Mouse (Mus musculus) kidney, embryonic 14.5 days (tissue): Measurements from ENCODE around the gene Tlnrd1. TPM values are rescaled to one million over a fixed set of nuclear protein-coding genes. Genes with fewer than 3 reads are reported as not detected.

Experiments used
- ATAC-seq: fragments of 200-750 bp; cut with Nextera tagmentation; 2 replicates; pipeline ENCODE4 v1.8.0; 2017; ENCODE audit warnings: moderate number of reproducible peaks, mild to moderate bottlenecking, moderate TSS enrichment, moderate library complexity; ENCODE audit not compliant: low FRiP score, low TSS enrichment
- H3K27ac ChIP-seq: fragments of 300-500 bp; sonication (generic); 2 replicates; pipeline ENCODE4 v1.5.1; 2014; ENCODE audit warnings: low read depth, mild to moderate bottlenecking, low read length, moderate library complexity, mixed read lengths
- H3K27me3 ChIP-seq: fragments of 300-500 bp; sonication (generic); 2 replicates; pipeline ENCODE4 v1.6.1; 2014; ENCODE audit warnings: mild to moderate bottlenecking, low read length; ENCODE audit not compliant: control insufficient read depth, insufficient read depth
- H3K36me3 ChIP-seq: fragments of 300-500 bp; sonication (generic); 2 replicates; pipeline ENCODE4 v1.6.1; 2014; ENCODE audit warnings: low read length, mixed read lengths; ENCODE audit not compliant: control insufficient read depth, insufficient read depth
- H3K4me1 ChIP-seq: fragments of 300-500 bp; sonication (generic); 2 replicates; pipeline ENCODE4 v1.6.1; 2014; ENCODE audit warnings: low read length, mixed read lengths; ENCODE audit not compliant: control insufficient read depth, insufficient read depth
- H3K4me2 ChIP-seq: fragments of 300-500 bp; sonication (generic); replicated peaks from 2 replicates; pipeline ENCODE4 v1.6.1; 2014; ENCODE audit warnings: low read depth, mild to moderate bottlenecking, low read length
- H3K4me3 ChIP-seq: fragments of 300-500 bp; sonication (generic); 2 replicates; pipeline ENCODE4 v1.5.1; 2014; ENCODE audit warnings: mild to moderate bottlenecking, low read length
- H3K9ac ChIP-seq: fragments of 300-500 bp; sonication (generic); 2 replicates; pipeline ENCODE4 v1.6.1; 2014; ENCODE audit warnings: low read depth, mild to moderate bottlenecking, low read length, moderate library complexity
- H3K9me3 ChIP-seq: fragments of 300-500 bp; sonication (generic); 2 replicates; pipeline ENCODE4 v1.6.1; 2016; ENCODE audit warnings: low read length; ENCODE audit not compliant: control insufficient read depth
- WGBS: fragments of 180-500 bp; shearing (Covaris S2); extraction: QIAGEN DNeasy Blood & Tissue Kit; methylation state at CpG from one replicate; pipeline ENCODE4 v1.1.7; 2014; 5-methylcytosine and 5-hydroxymethylcytosine counted together
- polyA plus RNA-seq: library from polyadenylated mRNA; unstranded; fragments of >200 nt; fragmentation: Nextera tagmentation; extraction: Ambion mirVana; gene quantifications from 2 replicates; pipeline ENCODE4 v1.2.1, GENCODE M21; 2014

The Tlnrd1 gene
- polyA plus RNA-seq, 1 experiment from 2014 or later, result 16.2 TPM

DNA sequence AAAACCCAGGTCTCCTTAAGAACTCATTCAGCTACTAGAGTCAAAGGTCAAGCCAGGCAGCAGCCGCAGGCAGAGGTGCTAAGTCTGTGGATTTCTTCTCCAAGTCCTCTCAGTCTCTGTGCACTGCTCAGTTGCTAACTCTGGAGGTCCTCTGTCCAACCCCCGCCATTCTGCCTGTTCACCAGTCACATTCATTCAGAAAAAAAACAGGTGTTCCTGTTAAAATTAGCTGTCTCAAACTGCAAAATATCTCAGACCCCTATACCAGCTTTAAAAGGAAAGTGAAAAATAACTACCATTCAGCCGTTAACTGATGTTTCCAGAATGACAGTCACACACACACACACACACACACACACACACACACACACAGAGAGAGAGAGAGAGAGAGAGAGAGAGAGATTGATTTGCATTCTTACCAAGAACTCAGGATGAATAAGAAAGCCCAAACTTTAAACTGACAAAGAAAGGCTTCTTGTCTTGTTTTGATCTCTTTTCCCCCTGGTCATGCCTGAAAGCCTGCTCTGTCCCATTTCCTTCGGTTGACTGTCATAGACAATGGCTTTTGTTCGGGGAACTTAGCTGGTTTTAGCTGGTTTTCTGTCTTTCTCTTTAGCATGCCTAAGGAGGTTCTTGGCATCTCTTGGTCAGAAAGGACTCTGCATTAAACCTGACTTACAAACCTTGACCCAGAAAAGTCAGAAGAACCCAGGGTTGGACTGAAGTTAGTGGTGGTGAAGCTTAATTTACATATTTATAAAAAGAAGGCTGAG, 5.2 kb downstream of the Tlnrd1 start:
- Histone ChIP-seq H3K4me1 (peaks cover 23% of the 10 kb centered on the region), H3K9ac (0 out of 2 replicates have a peak overlapping the region, but pooled peaks have one; percentile 12), H3K27me3 (no peaks in the 10 kb centered on the region), H3K9me3 (no peaks in the 10 kb centered on the region; the same call in 1 of the 2 replicates), H3K36me3 (peaks cover 13% of the 10 kb centered on the region), H3K4me3 (no peak overlapping the region), H3K27ac (no peak overlapping the region), H3K4me2 (no peak overlapping the region)
- 28% methylated on average over 5 of the region's 5 CpGs for WGBS
- no peak for ATAC-seq

GRCm38 (mm10) chr7:83877088-83877487, 7.0 kb downstream of the Tlnrd1 start:
- Histone ChIP-seq H3K36me3 (peaks cover 10% of the 10 kb centered on the region), H3K9me3 (no peaks in the 10 kb centered on the region), H3K27me3 (no peaks in the 10 kb centered on the region), H3K4me2 (no peak overlapping the region), H3K4me1 (peaks cover 15% of the 10 kb centered on the region), H3K27ac (no peak overlapping the region), H3K9ac (no peak overlapping the region), H3K4me3 (no peak overlapping the region)
- WGBS, result 81% methylated on average over 3 of the region's 3 CpGs
- no peak for ATAC-seq

- Histone ChIP-seq H3K27ac (no peak overlapping the region), H3K9ac (no peak overlapping the region), H3K4me2 (no peak overlapping the region), H3K4me1 (no peaks in the 10 kb centered on the region), H3K9me3 (no peaks in the 10 kb centered on the region), H3K27me3 (no peaks in the 10 kb centered on the region), H3K4me3 (no peak overlapping the region), H3K36me3 (no peaks in the 10 kb centered on the region)
- peak; percentile 12; the same call in 1 of the 2 replicates for ATAC-seq
- WGBS, result 37% methylated on average over 5 of the region's 5 CpGs
These were observed 14.1 kb downstream of the Tlnrd1 start for GRCm38 (mm10) chr7:83869839-83870543.

DNA sequence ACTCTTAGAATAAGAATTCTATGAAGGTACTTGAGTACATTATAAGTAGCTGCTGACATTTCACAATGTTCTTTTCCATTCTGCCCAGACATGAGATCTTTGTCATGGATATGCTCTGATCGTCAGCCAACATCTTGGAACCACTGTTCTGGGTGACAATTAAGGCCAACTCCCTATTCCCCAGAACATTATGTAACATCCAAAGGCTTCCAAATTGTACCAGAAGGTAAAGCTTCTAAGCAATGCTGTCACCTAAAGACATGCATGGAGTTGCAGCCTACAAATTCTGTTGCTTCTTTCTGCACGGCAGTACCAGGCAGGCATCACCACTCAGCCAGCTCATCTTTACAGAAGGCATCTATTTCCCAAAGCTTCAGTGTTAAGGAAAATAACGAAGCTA, 15.9 kb downstream of the Tlnrd1 start:
- H3K4me1 ChIP-seq, result no peaks in the 10 kb centered on the region
- ATAC-seq, result no peak
- 80% methylated on average over 3 of the region's 3 CpGs for WGBS
- H3K36me3 ChIP-seq, result no peaks in the 10 kb centered on the region
- H3K4me2 ChIP-seq, result no peak overlapping the region
- H3K9me3 ChIP-seq, result no peaks in the 10 kb centered on the region
- H3K27me3 ChIP-seq, result no peaks in the 10 kb centered on the region
- H3K9ac ChIP-seq, result no peak overlapping the region
- H3K4me3 ChIP-seq, result no peak overlapping the region
- no peak overlapping the region for H3K27ac ChIP-seq

- Histone ChIP-seq H3K9me3 (no peaks in the 10 kb centered on the region), H3K27me3 (no peaks in the 10 kb centered on the region), H3K9ac (no peak overlapping the region), H3K4me1 (no peaks in the 10 kb centered on the region), H3K36me3 (no peaks in the 10 kb centered on the region), H3K4me3 (no peak overlapping the region), H3K27ac (no peak overlapping the region), H3K4me2 (no peak overlapping the region)
- 38% methylated on average over 2 of the region's 2 CpGs for WGBS
- ATAC-seq, result no peak
These were observed 20.6 kb downstream of the Tlnrd1 start for GRCm38 (mm10) chr7:83863554-83863953.

- ATAC-seq, result no peak
- 63% methylated on average over 4 of the region's 4 CpGs for WGBS
- no peaks in the 10 kb centered on the region for H3K9me3 ChIP-seq
- H3K9ac ChIP-seq, result no peak overlapping the region
- no peaks in the 10 kb centered on the region for H3K4me1 ChIP-seq
- no peaks in the 10 kb centered on the region for H3K27me3 ChIP-seq
- no peaks in the 10 kb centered on the region for H3K36me3 ChIP-seq
- H3K4me2 ChIP-seq, result no peak overlapping the region
- no peak overlapping the region for H3K4me3 ChIP-seq
- no peak overlapping the region for H3K27ac ChIP-seq
These were observed 24.6 kb downstream of the Tlnrd1 start for GRCm38 (mm10) chr7:83859378-83860083.

DNA sequence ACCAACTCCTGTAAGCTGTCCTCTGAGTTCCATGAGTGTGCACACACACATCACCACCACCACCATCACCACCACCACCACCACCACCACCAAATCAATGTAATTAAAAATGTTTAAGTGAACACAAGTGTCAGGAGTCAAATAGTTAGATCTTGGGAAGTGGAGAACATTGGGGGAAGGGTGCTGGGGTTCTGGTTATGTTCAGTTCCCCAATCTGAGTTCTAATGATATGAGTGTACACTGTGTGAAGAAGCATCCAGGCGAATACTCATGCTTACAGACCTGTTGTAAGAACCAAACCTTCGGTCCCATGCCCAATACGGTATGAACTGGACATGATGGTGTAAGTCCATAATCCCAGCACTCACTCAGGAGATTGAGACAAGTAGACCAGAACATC, 26.2 kb downstream of the Tlnrd1 start:
- Histone ChIP-seq H3K36me3 (no peaks in the 10 kb centered on the region), H3K4me2 (no peak overlapping the region), H3K4me1 (no peaks in the 10 kb centered on the region), H3K27ac (no peak overlapping the region), H3K4me3 (no peak overlapping the region), H3K9ac (no peak overlapping the region), H3K9me3 (no peaks in the 10 kb centered on the region), H3K27me3 (no peaks in the 10 kb centered on the region)
- no peak for ATAC-seq
- 96% methylated on average over 3 of the region's 3 CpGs for WGBS

- no peaks in the 10 kb centered on the region for H3K4me1 ChIP-seq
- H3K27ac ChIP-seq, result no peak overlapping the region
- WGBS, result 90% methylated on average over 2 of the region's 2 CpGs
- H3K4me2 ChIP-seq, result no peak overlapping the region
- no peak overlapping the region for H3K4me3 ChIP-seq
- H3K9ac ChIP-seq, result no peak overlapping the region
- no peaks in the 10 kb centered on the region for H3K27me3 ChIP-seq
- ATAC-seq, result no peak
- no peaks in the 10 kb centered on the region for H3K36me3 ChIP-seq
- no peaks in the 10 kb centered on the region for H3K9me3 ChIP-seq
These were observed 27.0 kb downstream of the Tlnrd1 start for GRCm38 (mm10) chr7:83857208-83857488.
